Mouse (Mus musculus) forebrain, embryonic 10.5 days (tissue): ENCODE data around the gene Pate2. TPM values are rescaled to one million over a fixed set of nuclear protein-coding genes. Genes with fewer than 3 reads are reported as not detected.

Experiments used
- DNase-seq: peaks from one replicate; pipeline ENCODE4 v3.0.0-alpha.2; 2017; ENCODE audit warnings: low spot score; ENCODE audit errors: extremely low spot score
- H3K27ac ChIP-seq: fragments of 300-500 bp; sonication (generic); 2 replicates; pipeline ENCODE4 v1.5.1; 2016; ENCODE audit warnings: mild to moderate bottlenecking
- H3K27me3 ChIP-seq: fragments of 300-500 bp; sonication (generic); 2 replicates; pipeline ENCODE4 v1.6.1; 2016; ENCODE audit warnings: mild to moderate bottlenecking; ENCODE audit not compliant: poor library complexity, severe bottlenecking
- H3K36me3 ChIP-seq: fragments of 300-500 bp; sonication (generic); replicated peaks from 2 replicates; pipeline ENCODE4 v1.6.1; 2016; ENCODE audit warnings: mild to moderate bottlenecking, moderate library complexity
- H3K4me1 ChIP-seq: fragments of 300-500 bp; sonication (generic); 2 replicates; pipeline ENCODE4 v1.6.1; 2016
- H3K4me3 ChIP-seq: fragments of 300-500 bp; sonication (generic); 2 replicates; pipeline ENCODE4 v1.5.1; 2016; ENCODE audit warnings: mild to moderate bottlenecking, moderate library complexity
- H3K9me3 ChIP-seq: fragments of 300-500 bp; sonication (generic); 2 replicates; pipeline ENCODE4 v1.6.1; 2016; ENCODE audit warnings: mild to moderate bottlenecking, moderate library complexity
- WGBS: fragments of 180-500 bp; shearing (Covaris S2); methylation state at CpG from one replicate; pipeline ENCODE4 v1.1.7; 2016; 5-methylcytosine and 5-hydroxymethylcytosine counted together
- polyA plus RNA-seq: library from polyadenylated mRNA; unstranded; fragments of >200 nt; fragmentation: Nextera tagmentation; extraction: Ambion mirVana; gene quantifications from 2 replicates; pipeline ENCODE4 v1.2.1, GENCODE M21; 2016

Gene Pate2
- polyA plus RNA-seq, 1 experiment from 2014 or later = 2.5 TPM

- no peaks in the 10 kb centered on the region for H3K9me3 ChIP-seq
- 89% methylated on average over 13 of the region's 13 CpGs for WGBS
- DNase-seq = no peak
Measured at GRCm38 (mm10) chr9:35539001-35539750, 30.9 kb upstream of the Pate2 start.

DNA sequence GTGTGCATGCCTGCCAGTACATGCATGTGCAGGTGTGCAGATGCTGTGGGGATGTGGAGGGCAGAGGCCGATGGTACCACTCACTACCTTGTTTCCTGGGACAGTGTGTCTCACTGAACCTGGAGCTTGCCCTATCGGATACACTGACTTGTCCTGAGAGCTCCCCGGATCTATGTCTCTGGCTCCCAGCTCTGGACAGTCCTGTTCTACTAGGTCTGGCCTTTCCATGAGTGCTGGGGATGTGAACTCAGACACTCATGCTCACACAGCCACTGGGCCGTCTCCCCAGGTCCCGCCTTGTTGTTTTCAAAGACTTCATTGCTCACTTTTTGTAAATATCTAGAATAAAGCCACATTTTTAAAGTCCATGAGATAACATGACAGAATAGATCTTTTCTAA, 29.1 kb upstream of the Pate2 start:
- H3K27ac ChIP-seq = no peak overlapping the region
- H3K4me3 ChIP-seq = no peak overlapping the region
- no peak for DNase-seq
- peaks cover 17% of the 10 kb centered on the region for H3K4me1 ChIP-seq
- no peaks in the 10 kb centered on the region for H3K9me3 ChIP-seq
- 83% methylated on average over 5 of the region's 5 CpGs for WGBS
- no peaks in the 10 kb centered on the region for H3K36me3 ChIP-seq
- no peaks in the 10 kb centered on the region for H3K27me3 ChIP-seq

More at GRCm38 (mm10) chr9:35539001-35539750, 30.9 kb upstream of the Pate2 start:
- no peaks in the 10 kb centered on the region for H3K36me3 ChIP-seq
- no peak overlapping the region for H3K27ac ChIP-seq
- no peaks in the 10 kb centered on the region for H3K27me3 ChIP-seq
- no peak overlapping the region for H3K4me3 ChIP-seq
- H3K4me1 ChIP-seq = peaks cover 22% of the 10 kb centered on the region

GRCm38 (mm10) chr9:35541488-35541887, 28.6 kb upstream of the Pate2 start:
- no peaks in the 10 kb centered on the region for H3K27me3 ChIP-seq
- H3K4me3 ChIP-seq = no peak overlapping the region
- no peak overlapping the region for H3K27ac ChIP-seq
- H3K4me1 ChIP-seq = peaks cover 17% of the 10 kb centered on the region
- H3K36me3 ChIP-seq = no peaks in the 10 kb centered on the region
- 10% methylated on average over 6 of the region's 6 CpGs for WGBS
- DNase-seq = peak; percentile 83
- H3K9me3 ChIP-seq = no peaks in the 10 kb centered on the region

DNA sequence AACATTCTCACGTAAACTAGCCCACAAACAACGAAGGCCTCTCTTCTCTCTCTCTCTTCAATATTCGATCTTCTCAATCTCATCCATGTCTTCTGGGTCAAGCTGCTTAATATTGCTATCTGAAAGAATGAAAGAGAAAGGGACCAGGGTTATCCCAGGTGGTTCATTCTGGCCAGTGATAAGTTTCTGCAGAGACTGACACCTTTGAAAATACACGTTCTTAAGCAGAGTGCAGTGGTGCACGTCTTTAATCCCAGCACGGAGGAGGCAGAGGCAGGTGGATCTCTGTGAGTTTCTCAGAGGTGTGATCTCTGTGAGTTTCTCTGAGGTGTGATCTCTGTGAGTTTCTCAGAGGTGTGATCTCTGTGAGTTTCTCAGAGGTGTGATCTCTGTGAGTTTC, 28.1 kb upstream of the Pate2 start:
- Histone ChIP-seq H3K4me1 (peaks cover 17% of the 10 kb centered on the region), H3K9me3 (no peaks in the 10 kb centered on the region), H3K27me3 (no peaks in the 10 kb centered on the region), H3K4me3 (no peak overlapping the region), H3K36me3 (no peaks in the 10 kb centered on the region), H3K27ac (no peak overlapping the region)
- no peak for DNase-seq
- WGBS = 72% methylated on average over 6 of the region's 6 CpGs

GRCm38 (mm10) chr9:35543099-35543860, 26.8 kb upstream of the Pate2 start:
- H3K27ac ChIP-seq = no peak overlapping the region
- H3K4me1 ChIP-seq = peaks cover 7% of the 10 kb centered on the region
- H3K27me3 ChIP-seq = no peaks in the 10 kb centered on the region
- H3K9me3 ChIP-seq = no peaks in the 10 kb centered on the region
- DNase-seq = no peak
- no peaks in the 10 kb centered on the region for H3K36me3 ChIP-seq
- H3K4me3 ChIP-seq = no peak overlapping the region
- 90% methylated on average over 14 of the region's 14 CpGs for WGBS

DNA sequence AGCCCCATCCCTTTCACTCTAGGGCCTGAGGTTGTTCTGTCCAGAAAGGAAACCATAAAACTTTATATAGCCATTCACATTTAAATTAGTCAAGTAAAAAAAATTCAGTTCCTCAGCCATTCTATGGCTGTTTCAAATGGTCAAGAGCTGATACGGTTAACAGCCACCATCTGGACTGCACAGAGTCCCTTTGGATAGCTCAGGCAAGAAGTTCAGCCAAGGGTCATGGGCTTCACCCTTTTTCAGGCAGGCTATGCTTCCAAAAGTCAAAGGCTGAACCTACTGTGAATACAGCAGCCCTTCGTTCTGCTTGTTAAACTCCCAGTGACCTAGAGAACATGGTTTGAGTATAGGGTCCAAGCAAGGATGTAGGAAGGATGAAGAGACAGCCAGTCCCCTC, 25.4 kb upstream of the Pate2 start:
- H3K4me1 ChIP-seq = no peaks in the 10 kb centered on the region
- WGBS = 68% methylated on average over 2 of the region's 2 CpGs
- H3K27ac ChIP-seq = no peak overlapping the region
- no peaks in the 10 kb centered on the region for H3K9me3 ChIP-seq
- no peaks in the 10 kb centered on the region for H3K27me3 ChIP-seq
- DNase-seq = no peak
- no peak overlapping the region for H3K4me3 ChIP-seq
- H3K36me3 ChIP-seq = no peaks in the 10 kb centered on the region

DNA sequence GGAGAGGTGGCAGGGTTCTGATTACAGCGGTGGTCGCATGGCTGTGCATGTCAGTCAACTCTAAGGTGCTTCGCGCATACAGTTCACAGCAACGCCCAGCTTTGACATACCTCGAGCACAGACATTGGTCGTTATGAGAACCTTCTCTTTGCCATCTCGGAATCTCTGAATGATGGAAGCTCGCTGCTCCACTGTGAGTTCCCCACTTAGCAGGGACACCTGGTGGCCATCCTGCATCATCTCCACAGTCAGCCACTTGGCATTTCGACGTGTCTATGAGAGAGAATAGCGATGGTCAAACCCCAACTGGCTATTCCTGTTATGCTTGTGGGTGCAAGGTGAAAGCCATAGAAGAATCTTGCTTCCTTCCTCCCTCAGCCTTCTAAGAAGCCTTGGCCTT, 24.4 kb upstream of the Pate2 start:
- no peaks in the 10 kb centered on the region for H3K36me3 ChIP-seq
- no peaks in the 10 kb centered on the region for H3K27me3 ChIP-seq
- no peak overlapping the region for H3K4me3 ChIP-seq
- DNase-seq = no peak
- no peak overlapping the region for H3K27ac ChIP-seq
- H3K9me3 ChIP-seq = no peaks in the 10 kb centered on the region
- 82% methylated on average over 12 of the region's 12 CpGs for WGBS
- no peaks in the 10 kb centered on the region for H3K4me1 ChIP-seq

- Histone ChIP-seq H3K9me3 (no peaks in the 10 kb centered on the region), H3K36me3 (no peaks in the 10 kb centered on the region), H3K27me3 (no peaks in the 10 kb centered on the region), H3K27ac (no peak overlapping the region), H3K4me1 (no peaks in the 10 kb centered on the region), H3K4me3 (no peak overlapping the region)
- 90% methylated on average over 9 of the region's 9 CpGs for WGBS
- no peak for DNase-seq
Measured at GRCm38 (mm10) chr9:35546745-35547144, 23.3 kb upstream of the Pate2 start.

DNA sequence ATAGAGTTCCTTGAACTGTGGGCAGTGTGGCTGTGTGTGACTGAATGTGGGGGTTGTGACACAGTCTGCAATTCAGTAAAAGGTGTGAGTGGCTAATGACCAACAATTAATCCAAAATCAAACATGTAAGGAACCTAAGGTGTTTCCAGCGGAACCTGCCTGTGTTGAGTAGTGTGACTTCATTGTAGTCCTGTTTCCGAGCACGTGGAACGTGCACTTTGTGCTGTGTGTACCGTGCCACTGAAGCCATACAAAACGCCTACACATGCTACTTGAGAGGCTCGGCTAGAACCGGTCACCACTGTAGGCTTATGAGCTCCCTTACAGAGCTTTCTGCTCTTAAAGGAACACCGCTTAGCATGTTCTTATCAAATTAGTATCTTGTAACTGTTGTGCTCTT, 21.6 kb upstream of the Pate2 start:
- no peak overlapping the region for H3K4me3 ChIP-seq
- no peak overlapping the region for H3K27ac ChIP-seq
- H3K4me1 ChIP-seq = no peaks in the 10 kb centered on the region
- WGBS = 89% methylated on average over 9 of the region's 9 CpGs
- H3K36me3 ChIP-seq = no peaks in the 10 kb centered on the region
- no peak for DNase-seq
- H3K27me3 ChIP-seq = no peaks in the 10 kb centered on the region
- no peaks in the 10 kb centered on the region for H3K9me3 ChIP-seq

DNA sequence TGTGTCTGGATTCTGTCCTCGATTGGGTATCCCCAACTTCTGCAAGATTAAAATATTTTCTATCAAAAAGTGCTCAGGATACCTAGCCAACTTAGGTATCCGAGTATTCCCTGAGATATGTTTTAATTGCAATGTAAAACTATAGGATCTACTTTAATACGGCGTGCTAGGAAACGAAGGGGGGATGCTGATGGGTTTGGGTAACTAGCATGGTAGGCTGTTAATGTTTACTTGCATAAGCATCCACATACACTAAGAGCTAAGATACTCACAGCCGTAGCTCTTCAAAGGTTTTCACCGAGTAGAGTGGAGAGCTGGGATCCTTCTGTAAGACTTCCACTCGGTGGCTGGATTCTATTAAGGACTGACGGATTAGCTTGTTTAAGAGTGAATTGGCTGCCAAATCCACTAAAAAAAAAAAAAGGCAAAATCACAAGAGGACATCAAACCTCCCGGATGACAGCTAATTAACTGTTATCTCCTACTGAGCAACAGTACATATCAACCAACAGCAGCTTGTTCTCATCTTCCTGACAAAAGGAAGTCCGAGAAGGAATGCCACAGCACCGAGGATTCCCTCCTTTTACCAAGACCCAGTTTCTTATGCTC, 13.5 kb upstream of the Pate2 start:
- DNase-seq = no peak
- Histone ChIP-seq H3K9me3 (no peaks in the 10 kb centered on the region), H3K4me3 (no peak overlapping the region), H3K27ac (no peak overlapping the region), H3K4me1 (peaks cover 24% of the 10 kb centered on the region), H3K36me3 (peaks cover 13% of the 10 kb centered on the region), H3K27me3 (peaks cover 19% of the 10 kb centered on the region)
- WGBS = 83% methylated on average over 12 of the region's 12 CpGs

DNA sequence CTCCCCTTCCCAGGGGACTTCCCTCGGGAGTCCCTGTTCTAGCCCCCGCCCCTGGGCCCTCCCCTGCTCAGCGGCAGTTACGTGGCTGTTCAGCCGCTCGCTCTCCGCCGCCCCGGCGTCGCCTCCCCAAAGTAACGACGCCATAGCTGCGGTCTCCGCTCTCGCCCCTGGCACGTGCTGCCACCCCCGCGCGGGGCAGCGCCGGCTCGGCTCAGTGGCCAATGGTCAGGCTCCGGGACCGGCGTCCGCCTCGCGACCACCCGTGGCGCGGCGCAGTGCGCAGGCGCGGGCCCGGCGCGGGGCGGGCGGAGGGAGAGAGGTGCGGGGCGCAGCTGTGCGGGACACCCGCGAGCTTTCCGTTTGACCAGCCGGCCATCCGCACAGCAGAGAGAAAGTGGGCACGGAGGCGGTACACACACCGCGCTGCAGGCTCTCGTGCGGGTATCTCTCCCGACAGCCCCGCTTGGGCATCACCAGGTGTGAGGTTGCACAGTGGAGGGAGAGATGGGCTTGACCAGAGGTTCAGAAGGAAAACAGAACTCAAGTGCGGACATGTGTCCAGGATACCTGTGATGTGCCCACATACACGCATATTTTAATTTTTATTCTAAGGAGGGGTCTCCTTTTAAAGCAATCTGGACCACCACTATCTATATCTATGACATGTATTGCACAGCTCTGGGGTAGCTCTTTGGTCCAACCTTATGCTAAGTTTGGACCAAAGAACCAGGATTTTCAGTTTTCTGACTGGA, 11.7 kb upstream of the Pate2 start, which contains the start of the genes Ddx25 and Pus3:
TSS of gene Ddx25 (minus strand) at position 272 of the 752 bp plus-strand sequence.
TSS of gene Pus3 (plus strand) at position 339 of the 752 bp plus-strand sequence.
- Histone ChIP-seq H3K4me1 (peaks cover 24% of the 10 kb centered on the region), H3K4me3 (peak within 1 kb of the TSS; percentile 72), H3K27me3 (peaks cover 19% of the 10 kb centered on the region), H3K36me3 (peaks cover 32% of the 10 kb centered on the region), H3K27ac (peak within 1 kb of the TSS; percentile 87), H3K9me3 (no peaks in the 10 kb centered on the region)
- peak; percentile 74 for DNase-seq
- WGBS = under 1% methylated on average over 59 of the region's 59 CpGs
